Mouse (Mus musculus) testis, postnatal 14 days (tissue): ENCODE data around the gene Lpgat1.

Experiments
- DNase-seq: peaks from one replicate; pipeline ENCODE4 v3.0.0; 2021; ENCODE audit warnings: low spot score

Gene Lpgat1

GRCm38 (mm10) chr1:191806740-191807139 lies 89.1 kb downstream of the Lpgat1 start:
- no peak for DNase-seq

GRCm38 (mm10) chr1:191807979-191808378 lies 90.3 kb downstream of the Lpgat1 start:
- no peak for DNase-seq

GRCm38 (mm10) chr1:191808688-191809223 lies 91.1 kb downstream of the Lpgat1 start:
- DNase-seq = no peak

DNA sequence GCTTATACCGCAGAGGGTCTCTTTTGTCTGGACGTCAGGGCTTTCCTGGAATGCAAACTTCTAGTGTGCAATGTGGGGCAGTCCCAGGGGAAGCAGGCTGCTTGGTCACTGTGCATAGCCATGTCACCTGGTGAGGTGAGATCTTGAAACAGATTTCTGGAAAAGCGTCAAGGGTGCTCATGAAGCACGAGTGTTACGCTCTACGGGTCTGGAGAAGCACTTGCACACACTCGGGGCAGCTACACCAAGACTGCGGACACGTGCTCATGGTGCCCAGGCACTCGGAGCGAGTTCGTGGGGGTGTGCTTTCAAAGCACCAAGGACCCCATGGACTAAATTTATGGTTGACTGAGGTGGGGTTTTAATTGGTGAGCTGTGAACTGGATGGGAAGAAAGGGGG lies 94.1 kb downstream of the Lpgat1 start:
- DNase-seq = no peak

- no peak for DNase-seq
Observed at GRCm38 (mm10) chr1:191812949-191813691, 95.5 kb downstream of the Lpgat1 start.

DNA sequence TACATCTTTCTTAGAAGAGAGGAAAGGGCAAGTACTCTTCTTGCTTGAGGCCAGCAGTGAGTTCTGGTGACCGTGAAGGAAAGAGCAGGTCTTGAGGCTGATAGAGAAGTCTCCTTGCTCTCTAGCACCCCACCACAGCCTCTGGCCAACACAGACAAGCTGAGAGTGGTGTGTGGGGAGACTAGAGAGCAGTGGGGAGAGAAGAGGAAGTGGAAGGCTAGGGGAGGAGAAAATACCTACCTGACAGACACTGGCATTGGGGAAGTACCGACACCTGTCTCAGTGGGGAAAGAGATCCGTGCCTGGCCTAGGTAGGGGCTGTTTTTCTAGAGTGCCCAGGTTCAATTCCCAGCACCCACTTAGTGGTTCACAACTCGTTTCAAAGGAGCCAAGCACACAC lies 96.6 kb downstream of the Lpgat1 start:
- no peak for DNase-seq

GRCm38 (mm10) chr1:191814935-191815334 lies 97.3 kb downstream of the Lpgat1 start:
- no peak for DNase-seq

DNA sequence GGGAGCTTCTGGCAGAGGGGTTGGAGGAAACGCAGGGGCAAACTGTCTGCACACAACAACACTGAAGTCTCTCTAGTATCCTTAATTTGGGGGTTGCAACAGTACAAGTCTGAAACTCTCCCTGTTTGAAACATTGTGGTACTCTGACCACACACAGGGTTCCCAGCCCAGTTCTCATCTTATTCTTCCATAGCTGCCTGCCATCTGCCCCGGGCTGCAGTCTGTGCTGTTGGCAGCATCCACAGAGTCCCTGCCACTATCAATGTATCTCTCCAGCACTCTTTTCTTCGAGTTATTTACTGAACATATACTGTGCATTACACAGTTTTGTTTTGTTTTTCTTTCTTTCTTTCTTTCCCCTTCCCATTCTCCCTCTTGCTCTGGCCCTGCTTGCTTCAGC lies 99.0 kb downstream of the Lpgat1 start:
- no peak for DNase-seq

DNA sequence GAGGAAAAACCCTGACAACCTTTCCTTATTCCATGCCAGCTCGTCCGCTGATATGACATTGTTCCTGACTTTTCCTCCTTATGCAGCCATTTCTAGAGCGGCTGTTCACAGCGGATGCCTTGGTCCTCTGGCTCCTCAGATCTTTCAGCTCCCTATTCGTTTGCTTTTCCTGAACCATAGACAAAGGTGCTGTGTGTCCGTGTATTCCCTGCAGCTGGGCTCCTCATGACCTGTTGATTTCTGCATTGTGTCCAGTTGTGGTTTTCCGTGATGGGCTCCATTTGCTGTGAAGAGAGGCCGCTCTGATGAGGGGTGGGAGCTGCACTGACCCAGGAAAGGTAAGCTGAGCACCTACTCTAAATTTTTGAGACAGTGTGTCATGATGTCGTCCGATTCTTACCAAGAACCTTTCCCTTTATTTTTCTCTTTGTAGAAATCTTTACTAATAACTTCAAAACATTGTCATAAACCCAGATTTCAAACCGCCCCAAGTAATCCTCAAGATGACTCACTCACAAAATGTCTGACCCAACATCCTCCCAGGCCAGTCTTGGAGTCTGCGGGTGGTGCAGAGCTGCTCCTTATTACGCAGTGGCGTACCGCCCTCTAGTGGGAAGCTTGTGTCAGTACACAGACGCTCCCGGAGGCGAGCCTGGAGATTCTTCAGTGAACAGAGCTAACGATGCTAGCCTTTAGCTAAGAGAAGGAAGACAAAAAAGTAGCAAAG lies 99.9 kb downstream of the Lpgat1 start:
- DNase-seq = peak; percentile 86

GRCm38 (mm10) chr1:191818145-191818631 lies 100.6 kb downstream of the Lpgat1 start:
- DNase-seq = no peak

DNA sequence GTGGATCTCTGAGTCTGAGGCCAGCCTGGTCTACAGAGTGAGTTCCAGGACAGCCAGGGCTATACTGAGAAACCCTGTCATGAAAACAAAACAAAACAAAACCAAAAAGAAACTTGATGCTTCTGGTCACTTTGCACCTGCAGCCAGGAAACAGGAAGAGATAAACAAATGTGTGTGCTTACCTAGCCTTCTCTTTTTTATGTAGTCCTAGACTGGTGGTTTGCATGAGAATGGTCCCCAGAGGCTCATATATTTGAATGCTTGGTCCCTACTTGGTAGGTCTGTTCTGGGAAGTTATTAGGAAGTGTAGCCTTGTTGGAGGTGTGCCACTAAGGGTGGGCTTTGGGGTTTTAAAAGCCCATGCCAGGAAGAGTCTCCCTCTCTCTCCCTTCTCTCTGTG lies 101.4 kb downstream of the Lpgat1 start:
- DNase-seq = no peak

GRCm38 (mm10) chr1:191820951-191821325 lies 103.3 kb downstream of the Lpgat1 start:
- no peak for DNase-seq

- peak; percentile 98 for DNase-seq
Observed at GRCm38 (mm10) chr1:191821326-191822091, 103.9 kb downstream of the Lpgat1 start, which contains the start of gene Nek2. Gene Nek2, plus strand, starts transcription at chr1:191821444.

- DNase-seq = no peak
Observed at GRCm38 (mm10) chr1:191829124-191829523, 111.5 kb downstream of the Lpgat1 start.

GRCm38 (mm10) chr1:191833396-191833795 lies 115.8 kb downstream of the Lpgat1 start:
- DNase-seq = no peak
